Comparison of ENCODE assay signal across 14 mouse cellular contexts in the genomic region with DNA sequence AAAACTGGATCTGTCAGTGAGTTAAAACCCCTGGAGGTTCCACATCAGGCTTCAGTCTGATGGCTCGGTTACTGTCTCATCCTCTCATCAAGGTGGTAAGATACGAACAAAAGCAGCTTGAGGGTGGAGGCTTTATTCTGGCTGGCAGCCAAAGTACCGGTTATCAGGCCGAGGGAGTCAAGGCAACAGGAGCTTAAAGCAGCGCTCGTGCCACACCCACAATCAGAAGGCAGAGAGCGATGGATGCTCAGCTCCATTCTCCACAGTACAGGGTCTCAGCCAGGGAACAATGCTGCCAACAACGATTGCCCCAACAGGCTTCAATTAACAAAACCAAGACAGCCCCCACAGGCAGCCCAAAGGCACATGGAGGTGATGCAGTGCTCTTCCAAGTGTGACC.
DNase-seq lines count a peak whose midpoint lies in the region; ATAC-seq lines count a peak whose summit lies in the region.
"Had no signal": no experiment of that assay in that cellular context is flagged by ENCODE, and none has a peak within 500 bp of the region (broad histone marks: within the 10 kb centered on the region; RNA-seq: fewer than 3 reads in every experiment).

No protein-coding gene starts in this region.

- H3K4me3 ChIP-seq in forebrain, embryonic 14.5 days (ENCODE audit: low read depth, low read length), result no peak overlapping the region
- H3K4me3 ChIP-seq: forebrain, embryonic 10.5 days; megakaryocyte, embryonic 14.5 days had no signal

- H3K27me3 ChIP-seq in forebrain, embryonic 14.5 days (replicated peaks; ENCODE audit: control insufficient read depth, insufficient read depth, low read length), result no peaks in the 10 kb centered on the region

- DNase-seq in lung, postnatal 10 days, result peak; percentile 11
- DNase-seq in lung, postnatal 36 days, result no peak
- DNase-seq in ZHBTc4 (ENCODE audit: low read depth, low spot score), result peak; percentile 65
- DNase-seq in forebrain, embryonic 14.5 days (ENCODE audit: low spot score), result no peak
- DNase-seq in ovary, postnatal 14 days (ENCODE audit: low spot score), result no peak
- DNase-seq: adrenal gland, postnatal 36 days; cerebellum, adult 8-10 months; gastrocnemius, postnatal 25 days; kidney, postnatal 14 days; thymus, postnatal 4 days had no signal

- 31% methylated on average over 8 of the region's 8 CpGs for WGBS in forebrain, embryonic 14.5 days

- no peak overlapping the region for H3K4me2 ChIP-seq in forebrain, embryonic 14.5 days (ENCODE audit: low read length)

- no peak overlapping the region for H3K27ac ChIP-seq in forebrain, embryonic 14.5 days (ENCODE audit: low read depth, low read length)
- H3K27ac ChIP-seq: forebrain, embryonic 10.5 days had no signal

- H3K9ac ChIP-seq in forebrain, embryonic 14.5 days (ENCODE audit: low read length), result no peak overlapping the region

- H3K9me3 ChIP-seq in forebrain, embryonic 14.5 days (replicated peaks; ENCODE audit: control insufficient read depth, low read length), result no peaks in the 10 kb centered on the region
- H3K9me3 ChIP-seq: forebrain, embryonic 10.5 days had no signal

- peak; percentile 71 for ATAC-seq in erythroid progenitor cell, adult 5-6 weeks (replicated peaks; ENCODE audit: low FRiP score, poor library complexity, severe bottlenecking)
- ATAC-seq in megakaryocyte-erythroid progenitor cell, adult 5-6 weeks (replicated peaks; ENCODE audit: low FRiP score, low TSS enrichment, poor library complexity, severe bottlenecking), result peak; percentile 82
- ATAC-seq in forebrain, embryonic 14.5 days, result no peak

- no peaks in the 10 kb centered on the region for H3K36me3 ChIP-seq in forebrain, embryonic 14.5 days (ENCODE audit: control insufficient read depth, insufficient read depth, low read length)
- H3K36me3 ChIP-seq: forebrain, embryonic 10.5 days had no signal

- H3K4me1 ChIP-seq in forebrain, embryonic 14.5 days (ENCODE audit: control insufficient read depth, insufficient read depth, low read length), result no peaks in the 10 kb centered on the region
- H3K4me1 ChIP-seq: forebrain, embryonic 10.5 days had no signal

Comparison
In these comparisons a context has a peak if more than half of its experiments do, and no peak if none do; other contexts are left out.
1. DNase-seq: peak in lung, postnatal 10 days (single experiment) and ZHBTc4 (single experiment); none in lung, postnatal 36 days (single experiment), forebrain, embryonic 14.5 days (single experiment) and ovary, postnatal 14 days (single experiment).